Mouse (Mus musculus) bone marrow macrophage, adult 2 months (primary cell): ENCODE measurements at regions not wholly inside any gene's neighbourhood (a gene's known extent, or its start where the extent isn't known, plus 50 kb on each side); places are given as distances from the start of the nearest gene placed in this dataset.
"Not testable (repeated sequence)": the region's sequence is repeated elsewhere in the genome, so short reads cannot be mapped to it uniquely, and the experiment has no call there.

Experiments used
- H3K27ac ChIP-seq: 2 replicates; pipeline ENCODE4 v1.5.1; 2012; ENCODE audit warnings: low read depth, low read length; ENCODE audit not compliant: insufficient read depth
- H3K4me1 ChIP-seq: 2 replicates; pipeline ENCODE4 v1.6.1; 2012; ENCODE audit warnings: low read length; ENCODE audit not compliant: control insufficient read depth, insufficient read depth
- H3K4me3 ChIP-seq: 2 replicates; pipeline ENCODE4 v1.5.1; 2012; ENCODE audit warnings: mild to moderate bottlenecking, low read length, moderate library complexity; ENCODE audit not compliant: insufficient read depth
- CTCF ChIP-seq: IDR thresholded peaks from 2 replicates; pipeline ENCODE4 v1.5.1; 2012; ENCODE audit warnings: low read depth, mild to moderate bottlenecking, low read length, moderate library complexity
- POLR2A ChIP-seq: IDR thresholded peaks from 2 replicates; pipeline ENCODE4 v1.6.1; 2012; ENCODE audit warnings: mild to moderate bottlenecking, low read depth, low read length, borderline replicate concordance

DNA sequence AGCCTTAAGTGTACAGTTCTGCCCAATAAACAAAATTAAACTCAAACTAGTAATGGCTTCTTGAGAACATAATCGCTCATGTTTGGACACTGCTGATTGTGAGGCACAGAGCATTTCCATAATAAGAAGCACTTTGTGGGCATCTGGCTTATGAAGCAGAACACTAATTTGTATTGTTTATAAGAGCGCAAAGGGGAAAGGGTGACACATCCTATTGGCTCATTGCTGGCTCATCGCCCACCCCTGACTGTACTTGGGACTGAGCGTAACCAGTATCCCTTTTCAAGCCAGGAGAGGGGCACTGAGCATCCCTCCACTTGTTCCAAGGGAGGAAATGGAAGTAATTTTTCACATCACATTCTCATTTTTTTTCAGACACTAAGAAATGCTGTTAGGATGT lies 288.0 kb downstream of the Sfmbt2 start:
- no peak for TF ChIP-seq CTCF
- no peak for TF ChIP-seq POLR2A

GRCm38 (mm10) chr2:10667915-10668314 lies 297.6 kb downstream of the Sfmbt2 start:
- H3K27ac ChIP-seq, H3K4me3 ChIP-seq, H3K4me1 ChIP-seq: not testable (repeated sequence)

More for the DNA sequence above, 288.0 kb downstream of the Sfmbt2 start:
- Histone ChIP-seq H3K4me3 (no peak overlapping the region), H3K4me1 (no peaks in the 10 kb centered on the region), H3K27ac (no peak overlapping the region)

DNA sequence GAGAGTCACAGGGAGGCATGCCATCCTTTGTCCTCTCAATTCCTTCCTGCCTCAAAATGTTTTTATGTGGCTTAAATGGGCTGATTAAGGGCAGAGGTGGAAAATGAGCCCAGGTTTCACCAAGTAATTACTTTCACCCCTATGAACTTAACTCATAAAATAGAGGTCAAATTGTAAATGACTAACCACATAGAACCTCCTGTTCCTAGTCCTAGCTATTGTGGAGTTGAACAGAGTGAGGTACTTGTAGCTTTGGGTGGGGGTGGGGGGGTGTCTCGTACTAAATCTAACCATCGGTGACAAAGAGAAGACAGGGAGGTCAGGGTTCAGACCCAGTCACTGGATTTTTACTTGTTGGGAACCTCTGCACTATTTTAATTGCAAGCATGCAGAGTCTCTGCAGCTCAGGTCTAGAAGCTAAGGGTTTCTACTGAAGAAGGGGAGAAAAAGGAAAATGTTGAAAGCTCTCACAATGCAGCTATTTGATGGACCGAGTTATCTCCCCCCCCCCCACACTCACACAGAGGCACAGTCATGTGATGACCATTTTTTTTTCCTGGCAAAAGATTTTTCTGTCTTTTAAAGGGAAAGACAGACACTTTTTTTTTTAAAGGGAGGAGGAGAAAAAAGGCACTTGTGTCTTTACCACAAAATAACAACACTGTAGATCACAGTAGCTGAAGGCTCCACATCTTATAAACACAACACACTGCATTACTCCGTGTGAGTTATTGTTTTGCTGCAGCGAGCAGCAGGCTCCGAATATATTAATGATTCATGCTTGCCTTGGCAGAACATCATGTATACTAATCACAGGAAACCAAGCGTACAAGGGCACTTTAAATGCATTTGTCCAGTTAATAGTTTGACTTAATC lies 300.4 kb downstream of the Sfmbt2 start:
- no peaks in the 10 kb centered on the region for H3K4me1 ChIP-seq
- H3K4me3 ChIP-seq = no peak overlapping the region
- TF ChIP-seq CTCF = no peak
- no peak for TF ChIP-seq POLR2A
- no peak overlapping the region for H3K27ac ChIP-seq

- no peak overlapping the region for H3K27ac ChIP-seq
- TF ChIP-seq POLR2A = no peak
- TF ChIP-seq CTCF = no peak
- no peak overlapping the region for H3K4me3 ChIP-seq
- H3K4me1 ChIP-seq = no peaks in the 10 kb centered on the region
Measured at GRCm38 (mm10) chr2:10671299-10671632, 301.0 kb downstream of the Sfmbt2 start.

- Histone ChIP-seq H3K4me3 (no peak overlapping the region), H3K27ac (no peak overlapping the region), H3K4me1 (no peaks in the 10 kb centered on the region)
- TF ChIP-seq POLR2A = no peak
- no peak for TF ChIP-seq CTCF
Measured at GRCm38 (mm10) chr2:10672196-10672595, 301.9 kb downstream of the Sfmbt2 start.

- Histone ChIP-seq H3K4me1 (no peaks in the 10 kb centered on the region), H3K4me3 (no peak overlapping the region), H3K27ac (no peak overlapping the region)
- TF ChIP-seq POLR2A = no peak
Measured at GRCm38 (mm10) chr2:10674738-10675349, 304.5 kb downstream of the Sfmbt2 start.

DNA sequence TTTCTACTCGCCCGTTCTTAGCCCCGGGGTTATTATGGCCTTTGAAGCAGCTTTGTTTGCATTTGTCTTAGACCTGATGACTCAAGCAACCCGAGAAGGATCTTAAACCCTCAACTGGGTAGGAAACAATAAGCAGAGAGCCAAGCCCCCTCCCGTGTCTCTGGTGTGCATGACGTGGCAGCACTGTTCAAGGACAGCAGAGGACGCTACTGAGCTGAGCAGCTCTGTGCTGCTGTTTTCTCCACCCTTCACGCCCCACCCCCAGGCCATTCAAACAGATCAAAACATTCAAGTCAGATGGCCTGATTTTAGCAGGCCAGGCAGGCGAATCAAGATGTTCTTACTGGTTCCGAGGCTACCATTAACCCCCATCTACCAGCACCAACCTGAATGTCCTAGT lies 331.1 kb downstream of the Sfmbt2 start:
- Histone ChIP-seq H3K4me1 (no peaks in the 10 kb centered on the region), H3K4me3 (no peak overlapping the region), H3K27ac (no peak overlapping the region)
- no peak for TF ChIP-seq CTCF
- no peak for TF ChIP-seq POLR2A

DNA sequence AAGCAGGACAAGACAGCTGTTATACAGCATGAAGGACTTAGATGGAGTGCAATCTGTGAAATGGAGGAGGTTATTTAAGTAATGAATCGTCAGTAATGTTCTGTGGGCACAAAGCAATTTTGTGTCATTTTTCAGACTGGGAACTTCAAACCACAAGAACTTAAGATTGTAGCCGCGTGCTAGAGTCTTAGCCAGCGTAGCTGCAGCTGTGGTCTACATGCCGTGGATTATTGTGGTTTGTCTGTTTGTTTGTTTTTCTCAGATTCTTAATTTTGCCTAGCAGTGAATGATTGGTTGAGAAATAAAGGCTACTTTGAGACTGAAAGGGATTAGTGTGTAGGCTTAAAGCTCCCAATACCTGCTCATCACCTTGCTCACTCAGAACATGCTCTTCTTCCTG lies 348.1 kb downstream of the Sfmbt2 start:
- Histone ChIP-seq H3K27ac (no peak overlapping the region), H3K4me3 (no peak overlapping the region), H3K4me1 (no peaks in the 10 kb centered on the region)
- TF ChIP-seq POLR2A = no peak
- no peak for TF ChIP-seq CTCF

GRCm38 (mm10) chr2:10734337-10734736 lies 364.0 kb downstream of the Sfmbt2 start:
- not testable (repeated sequence) for H3K4me1 ChIP-seq, H3K4me3 ChIP-seq, H3K27ac ChIP-seq

GRCm38 (mm10) chr2:10736696-10737457 lies 366.6 kb downstream of the Sfmbt2 start:
- no peaks in the 10 kb centered on the region for H3K4me1 ChIP-seq
- H3K27ac ChIP-seq = no peak overlapping the region
- no peak for TF ChIP-seq CTCF
- TF ChIP-seq POLR2A = no peak
- no peak overlapping the region for H3K4me3 ChIP-seq

- no peaks in the 10 kb centered on the region for H3K4me1 ChIP-seq
Measured at GRCm38 (mm10) chr2:10737458-10737775, 367.1 kb downstream of the Sfmbt2 start.

More at GRCm38 (mm10) chr2:10737458-10737775, 367.1 kb downstream of the Sfmbt2 start:
- TF ChIP-seq CTCF = no peak
- no peak for TF ChIP-seq POLR2A
- Histone ChIP-seq H3K4me3 (no peak overlapping the region), H3K27ac (no peak overlapping the region)
